Mouse (Mus musculus): ENCODE results near the gene Strap.

Gene Strap

DNA sequence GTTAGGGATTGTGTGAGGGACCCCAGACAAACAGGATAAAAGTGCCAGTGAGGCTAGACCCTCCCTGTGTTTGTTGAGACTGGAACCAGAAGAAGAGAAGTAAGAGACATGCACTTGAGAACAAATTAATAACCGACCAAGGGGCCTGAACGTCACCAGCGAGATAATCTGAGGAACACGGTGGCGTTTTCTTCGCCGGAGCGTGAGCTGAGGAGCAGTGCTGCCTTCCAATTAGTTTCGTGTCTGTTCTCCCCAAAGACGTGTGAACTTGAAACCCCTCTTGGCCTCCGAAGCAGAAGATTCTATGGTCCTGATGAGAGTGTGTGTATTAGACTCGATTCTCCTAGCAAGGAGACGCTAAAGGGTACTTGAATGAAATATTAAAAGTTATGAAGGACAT is 39.3 kb downstream of the Strap start:
- DNase-seq (ENCODE audit: low spot score in 2 of 2), result no peak

DNA sequence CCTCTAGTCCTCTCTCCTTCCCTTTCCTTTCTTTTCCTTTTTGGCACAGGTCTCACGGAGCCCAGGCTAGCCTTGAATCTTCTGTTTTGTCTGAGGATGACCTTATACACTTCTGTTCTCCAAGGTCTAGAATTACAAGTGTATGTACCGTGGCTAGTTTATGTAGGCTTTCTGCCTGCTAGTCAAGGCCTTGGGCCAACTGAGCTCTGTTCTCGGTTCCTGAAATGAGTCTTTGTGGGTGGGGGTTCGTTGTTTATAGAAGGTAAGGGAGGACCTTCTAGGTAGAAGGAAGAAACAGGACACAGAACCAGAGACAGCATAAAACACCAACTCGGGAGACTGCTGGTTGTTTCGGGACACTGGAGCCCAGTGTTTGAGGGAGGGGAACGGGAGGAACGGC is 40.3 kb downstream of the Strap start:
- DNase-seq (ENCODE audit: low spot score in 2 of 2), result no peak

DNA sequence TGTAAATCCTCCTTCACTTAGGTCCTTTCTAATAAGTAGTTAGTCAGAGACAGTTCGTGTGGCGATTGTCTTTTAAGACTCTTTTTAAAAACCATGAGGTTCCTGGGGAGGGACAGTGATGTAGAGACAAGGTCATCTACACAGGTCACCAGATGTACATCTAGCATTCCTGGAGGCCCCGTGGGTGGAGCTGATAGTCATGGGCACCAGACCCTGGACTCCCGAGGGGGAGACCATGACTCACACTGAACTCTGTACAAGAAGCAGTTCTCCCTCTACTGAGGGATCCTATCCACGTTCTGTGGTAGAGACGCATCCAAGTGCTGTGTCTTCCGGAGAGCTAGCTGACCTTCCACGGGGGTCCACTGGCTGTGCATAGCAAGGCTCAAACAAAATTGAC is 42.1 kb downstream of the Strap start:
- no peak for DNase-seq (ENCODE audit: low spot score in 2 of 2)

DNA sequence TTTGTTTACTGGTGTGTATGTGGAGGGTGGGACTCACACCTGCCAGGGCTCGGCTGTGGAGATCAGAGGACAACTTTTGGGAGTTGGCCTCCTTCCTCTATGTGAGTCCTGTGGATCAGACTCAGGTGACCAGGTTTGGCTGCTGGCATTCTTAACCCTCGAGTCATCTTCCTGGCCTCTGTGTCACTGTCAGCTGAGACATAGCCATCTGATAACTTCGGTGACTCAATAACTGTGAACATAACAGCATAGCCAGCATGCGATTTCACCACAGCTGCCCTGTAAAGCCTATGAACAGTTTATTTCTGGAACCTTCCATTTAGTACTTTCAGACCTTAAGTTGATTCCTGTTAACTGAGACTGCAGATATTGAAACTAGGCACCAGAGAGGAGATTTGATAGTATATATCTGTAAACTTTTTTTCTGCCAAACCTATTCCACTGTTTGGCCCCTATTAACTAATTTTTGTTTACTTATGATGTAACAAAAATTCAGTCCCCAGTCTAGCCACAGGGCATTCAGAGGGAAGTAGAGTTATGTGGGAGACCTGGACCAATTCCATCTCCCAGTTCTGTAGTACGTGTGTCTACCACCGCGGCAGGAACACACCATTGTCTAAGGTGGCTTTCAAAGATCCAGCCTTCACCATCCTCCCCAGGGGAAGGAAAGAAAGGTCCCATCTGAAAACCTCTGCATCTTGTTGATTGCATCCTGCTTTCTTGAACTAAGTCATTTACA is 49.2 kb downstream of the Strap start:
- no peak for DNase-seq (ENCODE audit: low spot score in 2 of 2)

DNA sequence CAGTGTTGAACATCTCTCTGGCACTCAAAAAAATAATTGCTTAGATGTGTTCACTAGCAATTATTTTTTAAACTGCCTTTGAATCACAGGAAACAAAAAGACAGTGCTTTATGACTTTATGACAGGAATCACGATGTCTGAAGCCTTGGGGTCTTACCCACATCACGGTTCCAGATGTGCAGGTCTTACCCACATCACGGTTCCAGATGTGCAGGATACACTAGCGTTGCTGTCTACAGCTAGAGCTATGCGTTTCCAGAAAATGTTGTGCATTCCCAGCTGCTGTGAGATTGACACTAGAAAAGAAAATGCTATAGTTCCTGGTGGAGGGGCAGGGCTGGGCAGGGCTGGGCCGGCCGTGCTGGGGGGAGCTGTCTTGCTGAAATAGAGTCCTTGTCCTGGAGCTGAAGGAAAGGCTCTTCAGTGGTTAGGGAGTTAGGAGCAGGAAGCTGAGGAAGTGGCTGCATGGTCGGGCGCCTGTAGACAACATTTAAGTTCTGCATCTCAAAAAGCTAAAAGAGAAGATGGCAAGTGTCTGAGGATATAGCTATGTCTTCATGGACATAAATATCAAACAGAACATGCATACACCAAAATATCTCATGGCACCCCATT is 54.2 kb downstream of the Strap start:
- DNase-seq (ENCODE audit: low spot score in 2 of 2), result no peak

DNA sequence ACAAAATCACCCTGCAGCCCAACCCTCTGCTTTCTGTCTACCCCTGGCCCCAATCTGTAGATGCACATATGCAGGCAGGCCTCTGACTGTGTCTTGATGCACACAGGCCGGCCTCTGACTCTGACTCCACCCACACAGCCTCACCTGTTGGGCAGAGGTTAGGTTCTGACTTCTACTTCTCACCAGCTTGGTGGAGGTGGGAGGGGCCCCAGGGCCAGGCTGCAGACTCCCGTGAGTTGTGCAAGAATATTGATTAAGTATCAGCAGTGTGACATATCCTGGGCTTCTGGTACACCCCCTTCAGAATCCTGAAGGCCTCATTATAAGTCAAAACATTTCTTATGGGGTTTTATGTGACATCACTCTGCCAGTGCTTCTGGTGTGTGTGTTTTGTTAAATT is 54.8 kb downstream of the Strap start:
- no peak for DNase-seq (ENCODE audit: low spot score in 2 of 2)

DNA sequence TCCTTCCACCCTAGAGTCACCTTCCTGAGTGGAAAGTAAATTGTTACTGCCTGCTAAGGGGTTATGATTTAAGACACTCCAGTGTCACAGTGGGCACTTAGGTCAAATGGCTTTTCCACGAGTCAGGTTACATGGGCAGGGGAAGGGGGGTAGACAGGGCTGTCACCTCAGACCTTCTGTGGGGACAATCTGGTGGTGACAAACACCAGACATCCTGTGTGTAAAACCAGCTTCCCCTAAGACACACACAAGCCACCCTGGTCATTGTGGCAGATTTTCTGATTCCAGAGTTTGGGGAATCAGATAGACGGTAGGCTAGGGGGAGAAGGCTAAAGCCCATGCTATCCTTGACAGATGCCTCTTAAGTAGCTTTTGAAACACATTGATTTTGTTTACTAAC is 60.6 kb downstream of the Strap start:
- no peak for DNase-seq (ENCODE audit: low spot score in 2 of 2)

DNA sequence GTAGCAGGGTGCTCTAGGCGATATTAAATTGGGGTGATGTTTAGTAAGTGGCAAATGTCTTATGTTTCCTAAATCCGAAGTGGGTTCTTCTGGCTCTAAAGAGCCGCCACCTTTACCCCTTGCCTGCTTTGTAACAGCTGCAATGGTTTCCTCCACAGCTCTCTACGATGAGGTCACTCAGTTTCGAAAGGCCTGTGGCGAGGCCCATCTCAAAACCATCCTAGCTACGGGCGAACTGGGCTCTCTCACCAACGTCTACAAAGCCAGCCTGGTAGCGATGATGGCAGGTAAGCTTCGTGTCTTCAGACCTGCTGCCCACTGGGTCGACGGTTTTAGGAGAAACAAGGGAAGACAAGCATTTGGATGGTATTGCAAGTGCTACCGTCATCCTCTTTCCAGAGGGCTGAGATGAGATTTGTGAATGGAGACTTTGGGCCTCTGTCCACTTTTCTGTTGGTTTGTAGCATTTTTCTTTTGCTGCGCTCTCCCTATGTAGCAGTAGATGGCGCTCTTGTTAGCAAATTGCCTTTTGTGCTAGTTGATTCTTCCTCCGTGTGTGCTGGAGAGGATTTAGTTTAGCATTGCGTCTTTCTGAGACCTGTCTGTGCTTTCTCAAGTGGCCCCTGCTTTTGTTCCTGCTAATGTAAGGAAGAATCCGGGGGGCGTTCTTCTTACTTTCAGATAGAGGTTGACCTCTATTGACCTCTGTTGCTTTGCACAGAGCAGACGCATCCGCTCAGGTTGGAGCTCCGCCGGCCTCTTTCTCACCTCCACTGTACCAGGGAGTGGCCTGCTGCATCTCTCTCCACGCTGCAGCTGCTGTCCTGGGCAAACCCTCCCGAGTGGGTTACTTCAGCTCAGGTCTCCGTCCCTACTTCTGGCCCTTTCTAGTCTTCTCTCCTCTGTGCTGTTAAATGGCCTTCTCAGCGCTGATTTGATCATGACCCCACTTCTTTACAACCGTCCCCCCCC is 62.0 kb downstream of the Strap start:
- peak in 1 of 2 experiments; percentile 19 for DNase-seq (ENCODE audit: low spot score in 2 of 2)

DNA sequence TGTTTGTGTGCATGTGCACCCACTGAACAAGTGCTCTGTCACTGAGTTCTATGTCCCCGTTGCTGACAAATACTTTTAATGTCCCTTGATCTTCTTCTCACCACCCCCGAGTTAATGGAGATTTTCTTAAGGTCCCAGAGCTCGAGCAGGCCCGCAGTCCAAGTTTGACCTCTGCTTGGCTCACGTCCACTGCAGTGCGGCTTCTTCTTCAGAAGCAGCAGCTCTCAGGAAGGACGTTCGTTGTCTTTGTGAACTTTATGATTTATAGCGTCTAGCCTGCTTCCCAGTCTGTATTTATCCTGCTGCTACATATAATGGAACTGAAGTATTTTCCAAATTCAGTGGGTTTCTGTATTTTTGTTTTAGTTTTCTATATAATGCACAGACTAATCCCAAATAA is 64.4 kb downstream of the Strap start:
- no peak for DNase-seq (ENCODE audit: low spot score in 2 of 2)
